Mouse (Mus musculus) urinary bladder, adult 2 months (tissue): ENCODE results near the gene Gm11983. TPM values are rescaled to one million over a fixed set of nuclear protein-coding genes. Genes with fewer than 3 reads are reported as not detected.
"Not testable (repeated sequence)": the region's sequence is repeated elsewhere in the genome, so short reads cannot be mapped to it uniquely, and the experiment has no call there.

Source experiments
- DNase-seq: peaks from one replicate; pipeline ENCODE4 v3.0.0; 2022; ENCODE audit warnings: low spot score
- polyA plus RNA-seq: library from polyadenylated mRNA; depleted of rRNA; stranded (reverse); fragments of >200 nt; gene quantifications from 2 replicates; pipeline ENCODE4 v1.2.3, GENCODE M21; 2012; rRNA removed

Gene Gm11983
- polyA plus RNA-seq = not detected in 2 replicates

DNA sequence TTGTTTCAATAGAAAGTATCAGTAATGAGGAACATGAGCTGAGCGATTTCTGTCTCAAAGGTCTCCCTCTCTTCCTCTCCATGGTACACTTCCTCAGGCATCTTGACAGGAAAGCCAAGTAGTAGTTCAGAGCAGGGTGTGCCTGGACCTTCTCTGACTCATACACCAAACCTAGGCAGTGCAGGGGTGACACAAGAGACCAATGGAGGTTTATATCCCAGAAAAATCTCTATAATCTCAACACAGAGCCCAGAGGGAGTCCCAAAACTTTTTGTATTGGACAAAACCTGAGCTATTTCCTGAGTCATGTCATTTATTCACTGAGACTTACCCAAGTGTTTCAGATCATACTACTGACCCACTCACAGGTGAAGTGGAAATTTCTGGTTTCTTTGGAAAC lies at the start of gene Gm11983:
Gm11983 (minus strand) TSS at position 101 of the 400 bp plus-strand sequence.
- DNase-seq = no peak

DNA sequence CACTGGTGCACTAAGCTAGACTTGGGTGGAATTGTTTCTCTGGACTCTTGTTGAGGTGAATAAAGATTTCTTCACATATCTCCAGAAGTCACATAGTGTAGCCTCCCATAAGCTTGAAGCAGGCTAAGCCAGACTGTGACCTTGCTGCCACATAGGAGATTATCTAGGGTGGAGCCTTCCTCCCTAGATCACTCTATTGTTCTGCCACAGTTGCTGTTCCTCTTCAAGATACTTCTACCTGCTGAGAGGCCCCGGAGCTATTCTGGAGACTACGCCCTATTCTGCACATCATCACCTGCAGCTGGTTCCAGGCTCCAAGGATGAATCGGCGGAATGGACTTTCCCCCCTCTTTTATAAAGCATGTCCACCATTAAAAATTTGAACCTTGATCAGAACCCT lies 45.6 kb upstream of the Gm11983 start:
- DNase-seq = not testable (repeated sequence)

DNA sequence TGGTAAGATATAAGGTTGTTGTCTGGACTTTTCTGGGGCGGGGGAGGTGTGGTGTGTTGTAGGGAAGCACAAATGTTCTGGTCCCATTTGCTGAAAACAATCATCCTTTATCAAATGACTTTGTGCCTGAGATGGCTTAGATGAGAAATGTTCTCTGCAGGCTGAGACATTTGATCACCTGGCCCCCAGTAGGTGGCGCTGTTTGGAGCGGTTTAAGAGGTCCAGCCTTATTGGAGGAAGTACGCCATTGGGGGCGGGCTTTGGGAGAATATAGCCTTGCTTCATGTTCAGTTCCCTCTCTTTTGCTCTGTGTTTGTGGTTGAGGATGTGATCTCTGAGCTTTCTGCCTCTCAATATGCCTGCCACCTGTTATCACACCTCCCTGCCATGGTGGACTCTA lies 44.2 kb upstream of the Gm11983 start:
- DNase-seq = no peak

DNA sequence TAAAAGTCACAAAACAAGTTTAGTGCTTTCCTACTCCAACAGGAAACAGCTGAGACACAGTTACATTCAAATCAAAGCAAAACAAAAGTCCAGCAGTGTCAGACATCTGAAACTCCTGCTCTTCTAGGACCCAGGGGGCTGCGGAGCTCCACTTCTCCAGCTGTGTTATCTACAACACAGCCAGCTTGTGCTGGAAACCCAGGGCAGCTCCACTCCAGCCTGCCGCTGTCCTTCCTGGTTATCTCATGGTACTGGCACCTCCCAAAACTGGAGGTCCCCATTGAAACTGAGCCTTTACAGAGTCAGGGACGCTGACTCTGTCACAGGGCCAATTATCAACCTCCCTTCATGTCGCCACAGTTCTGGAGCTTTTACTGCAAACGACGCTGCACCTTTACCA lies 40.3 kb upstream of the Gm11983 start:
- DNase-seq = no peak

DNA sequence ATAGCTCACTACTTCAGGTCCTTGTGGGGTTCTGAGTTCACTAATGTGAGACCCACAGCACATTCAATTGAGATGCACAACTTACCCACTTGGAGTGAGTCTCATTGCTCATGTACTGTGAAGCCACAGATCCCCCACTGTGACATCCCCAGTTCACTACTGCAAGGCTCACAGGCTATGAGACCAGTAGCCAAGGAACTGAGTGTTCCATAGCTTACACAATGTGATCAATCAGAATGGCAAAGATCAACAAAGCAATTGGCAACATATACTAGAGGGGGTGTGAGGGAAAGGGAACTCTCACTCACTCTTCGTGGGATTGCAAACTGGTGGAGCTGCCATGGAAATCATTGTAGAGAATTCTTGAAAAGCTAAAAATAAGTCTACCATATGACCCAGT lies 33.5 kb upstream of the Gm11983 start:
- DNase-seq = no peak

DNA sequence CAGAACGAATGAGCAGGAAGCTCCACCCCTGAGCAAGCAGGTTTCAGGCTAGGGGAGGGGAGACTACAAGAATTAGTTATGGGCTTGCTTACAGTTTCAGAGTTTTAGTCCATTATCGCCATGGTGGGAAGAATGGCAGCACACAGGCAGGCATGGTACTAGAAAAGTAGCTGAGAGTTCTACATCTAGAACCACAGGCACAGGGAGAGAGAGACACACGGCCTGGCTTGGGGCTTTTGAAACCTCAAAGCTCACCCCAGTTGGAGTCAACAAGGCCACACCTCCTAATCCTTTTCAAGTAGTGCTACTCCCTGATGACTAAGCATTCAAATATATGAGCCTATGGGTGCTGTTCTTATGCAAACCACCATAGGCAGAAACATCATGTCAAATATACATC lies 28.1 kb upstream of the Gm11983 start:
- no peak for DNase-seq

DNA sequence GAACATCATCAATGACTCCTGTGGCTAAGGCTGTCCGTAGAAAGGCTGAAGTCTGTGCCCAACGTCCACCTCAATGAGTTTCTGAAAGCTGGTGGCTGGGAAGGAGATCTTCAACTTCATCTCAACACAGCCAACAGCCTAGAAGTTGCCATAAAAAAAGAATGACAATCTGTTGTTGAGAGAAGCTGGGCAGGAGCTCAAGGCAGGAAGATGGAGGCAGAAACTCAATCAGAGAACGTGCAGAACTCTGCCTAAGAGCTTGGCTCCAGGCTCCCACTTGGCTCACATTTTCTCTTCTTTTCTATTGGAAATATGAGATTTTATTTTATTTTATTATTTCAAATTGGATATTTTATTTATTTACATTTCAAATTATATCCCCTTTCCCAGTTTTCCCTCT lies 24.7 kb upstream of the Gm11983 start:
- no peak for DNase-seq

DNA sequence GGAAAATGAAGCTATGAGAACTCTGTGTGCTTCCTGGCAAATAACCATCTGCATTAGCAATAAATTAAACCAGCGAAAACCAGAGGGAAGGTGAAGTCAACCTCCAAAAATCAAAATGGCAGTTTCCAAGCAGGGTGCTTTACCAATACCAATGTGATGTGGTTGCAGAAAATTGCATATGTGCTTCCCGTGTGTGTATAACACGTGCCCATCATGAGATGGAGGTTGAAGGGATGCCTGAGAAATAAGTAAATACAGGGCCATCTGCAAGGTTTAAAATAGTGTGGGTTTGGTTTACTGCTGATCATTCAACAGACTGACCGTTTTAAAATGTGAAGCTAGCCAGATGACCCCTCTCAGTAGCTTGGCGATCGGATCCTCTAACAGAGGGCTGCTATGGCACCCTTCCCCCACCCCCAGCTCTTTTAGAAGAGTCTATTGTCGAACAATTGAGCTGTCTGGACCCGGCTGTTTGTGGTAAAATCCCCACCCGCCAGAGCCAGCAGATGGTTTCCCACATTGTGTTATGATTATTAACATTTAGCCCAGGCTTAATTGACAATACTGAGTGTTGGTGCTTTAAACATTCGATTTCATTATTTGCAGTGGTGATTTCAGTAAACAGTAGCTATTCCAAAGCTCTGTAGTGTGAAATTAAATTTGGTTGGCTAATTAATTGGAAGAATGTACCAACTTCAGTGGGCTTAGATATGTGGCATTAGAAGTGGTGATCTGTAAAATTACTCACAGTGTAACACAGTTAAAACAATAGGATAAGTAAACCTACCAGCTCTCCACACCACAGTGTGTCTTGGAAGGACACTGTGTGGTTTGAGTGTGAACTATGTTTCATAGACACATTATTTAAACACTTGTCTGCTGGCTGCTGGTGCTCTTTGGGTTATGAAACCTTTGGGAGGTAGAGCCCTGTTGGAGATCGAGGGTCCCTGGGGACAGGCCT lies 22.7 kb upstream of the Gm11983 start:
- DNase-seq = no peak

DNA sequence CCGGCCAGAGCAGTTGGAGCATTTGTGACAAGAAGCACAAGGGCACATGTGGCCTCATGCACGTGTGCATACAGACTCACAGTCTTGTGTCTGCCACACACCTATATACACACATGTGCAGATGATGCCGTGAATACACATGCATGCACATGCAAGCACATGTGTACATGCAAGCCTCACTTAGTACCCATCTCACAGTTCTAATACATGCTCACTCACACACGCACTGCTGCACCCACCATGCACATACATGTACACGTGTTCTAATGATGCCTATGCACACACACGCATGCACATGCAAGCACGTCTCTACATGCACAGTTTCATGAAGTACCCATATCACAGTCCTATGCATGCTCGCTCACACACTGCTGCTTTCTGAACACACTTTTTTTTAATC lies 21.6 kb upstream of the Gm11983 start:
- no peak for DNase-seq

DNA sequence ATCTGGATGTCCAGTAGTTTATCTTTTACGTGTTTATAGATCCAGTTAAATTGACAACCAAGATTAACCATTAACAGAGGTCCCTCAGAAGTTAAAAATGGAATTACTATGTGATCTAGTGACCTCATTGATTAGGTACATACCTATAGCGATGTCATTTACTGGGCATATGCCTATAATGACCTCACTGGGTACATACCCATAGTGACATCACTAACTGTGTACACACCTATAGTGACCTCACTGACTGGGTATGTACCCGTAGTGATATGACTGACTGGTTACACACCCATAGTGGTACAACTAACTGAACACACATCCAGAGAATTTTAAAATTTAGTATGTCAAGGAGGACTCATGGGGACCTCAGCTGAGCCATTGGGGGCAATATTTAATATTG lies 18.5 kb upstream of the Gm11983 start:
- no peak for DNase-seq

DNA sequence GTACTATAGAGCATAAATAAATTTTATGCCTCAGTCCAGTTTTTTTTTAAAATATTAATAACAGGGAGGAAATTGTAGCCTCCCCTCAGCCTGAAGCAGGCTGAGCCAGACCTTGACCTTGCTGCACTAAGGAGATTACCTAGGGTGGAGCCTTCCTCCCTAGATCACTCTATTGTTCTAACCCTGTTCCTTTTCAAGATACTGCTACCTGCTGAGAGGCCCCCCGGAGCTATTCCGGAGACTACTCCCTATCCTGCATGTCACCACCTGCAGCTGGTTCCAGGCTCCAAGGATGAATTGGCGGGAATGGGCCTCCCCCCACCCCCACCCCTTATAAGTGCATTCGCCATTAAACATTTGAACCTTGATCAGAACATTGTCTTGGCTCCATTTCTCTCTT lies 15.9 kb upstream of the Gm11983 start:
- not testable (repeated sequence) for DNase-seq

DNA sequence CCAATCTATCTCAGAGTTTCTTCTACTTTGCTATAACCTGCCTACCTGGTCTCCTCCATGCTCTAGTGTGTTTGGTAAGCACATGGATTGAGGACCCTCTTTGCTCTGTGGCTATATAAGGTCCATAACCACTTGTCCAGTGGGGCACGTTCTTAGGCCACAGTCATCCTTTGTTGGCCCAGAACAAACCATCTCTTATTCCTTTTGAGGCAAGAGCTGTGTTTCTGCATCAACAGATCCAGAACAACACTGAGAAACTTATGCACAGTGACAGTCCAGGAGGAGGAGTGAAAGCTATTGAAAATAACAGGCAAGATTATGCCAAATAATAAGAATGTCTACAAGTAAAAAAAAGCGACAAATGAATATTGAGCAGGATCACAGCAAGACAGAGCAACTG lies 6.4 kb upstream of the Gm11983 start:
- DNase-seq = no peak

DNA sequence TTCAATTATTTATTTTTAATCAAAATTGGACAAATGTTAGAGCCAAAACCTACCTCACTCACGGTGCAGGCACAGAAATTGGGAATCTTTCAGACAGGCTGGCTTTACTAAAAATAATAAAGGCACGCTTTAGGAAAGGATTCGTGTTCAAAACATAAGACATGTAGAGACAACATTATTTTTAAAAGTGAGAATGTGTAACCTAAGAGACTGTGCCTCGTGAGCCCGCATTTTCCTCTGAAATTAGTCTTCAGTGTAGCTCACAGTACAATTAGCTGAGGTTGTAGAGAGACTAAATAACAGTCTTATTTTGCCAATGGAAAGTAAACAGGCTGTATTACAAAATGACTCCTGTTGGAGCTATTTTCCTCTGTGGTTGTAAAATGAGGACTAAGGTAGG lies 4.7 kb upstream of the Gm11983 start:
- no peak for DNase-seq

DNA sequence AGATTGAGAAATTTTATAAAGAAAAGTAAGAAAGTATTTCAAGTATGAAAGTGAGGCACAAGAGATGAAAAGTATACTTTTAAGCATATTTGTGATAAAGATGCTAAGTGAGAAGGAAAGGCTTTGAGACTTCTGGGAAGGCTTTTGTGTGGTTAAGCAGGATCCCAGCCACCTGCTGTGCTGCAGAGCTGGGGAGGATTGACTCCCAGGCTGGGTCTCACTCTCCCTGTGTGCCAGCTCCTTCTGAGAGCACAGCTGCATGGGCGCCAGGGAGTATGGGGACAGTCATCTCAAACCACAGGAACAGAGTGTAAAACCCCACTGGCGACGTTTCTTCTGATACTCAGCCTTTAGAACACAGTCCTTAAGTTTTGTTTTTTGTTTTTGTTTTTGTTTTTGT lies 3.3 kb upstream of the Gm11983 start:
- no peak for DNase-seq

DNA sequence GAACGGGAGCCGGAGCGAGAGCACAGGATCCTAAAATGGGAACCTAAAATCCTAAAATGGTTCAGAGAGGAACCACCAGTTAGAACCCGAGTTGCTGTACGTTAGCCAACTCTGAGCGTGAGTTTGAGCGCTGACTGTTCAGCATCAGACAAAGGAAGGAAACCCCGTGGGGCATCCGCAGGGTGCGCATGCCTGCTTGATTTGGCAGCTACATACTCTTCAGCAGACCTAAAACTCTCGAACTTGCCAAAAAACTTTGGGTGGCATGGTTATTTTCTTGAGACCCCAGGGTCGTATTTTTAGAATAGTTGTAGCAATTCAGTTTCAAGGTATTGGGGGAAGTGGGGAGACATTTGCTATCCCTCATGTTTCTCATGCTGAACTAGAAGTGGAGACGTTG lies 2.8 kb downstream of the Gm11983 start:
- no peak for DNase-seq

DNA sequence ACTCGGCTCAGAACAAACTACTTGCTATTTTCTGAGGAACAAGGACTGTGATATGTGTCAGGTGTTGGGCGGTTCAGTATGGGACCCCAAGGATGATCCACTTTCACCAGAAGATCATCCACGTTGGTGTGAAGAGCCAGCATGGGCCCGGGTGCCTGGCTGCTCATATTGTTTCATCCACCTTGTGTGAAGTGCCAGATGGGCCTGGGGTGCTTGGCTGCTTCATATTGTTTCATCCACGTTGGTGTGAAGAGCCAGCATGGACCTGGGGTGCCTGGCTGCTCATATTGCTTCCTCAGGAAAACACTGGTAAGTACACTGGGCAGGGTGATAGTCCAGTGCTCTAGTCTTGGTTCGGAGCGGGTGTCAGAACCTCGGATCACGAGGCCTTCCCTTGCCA lies 3.7 kb downstream of the Gm11983 start:
- no peak for DNase-seq

DNA sequence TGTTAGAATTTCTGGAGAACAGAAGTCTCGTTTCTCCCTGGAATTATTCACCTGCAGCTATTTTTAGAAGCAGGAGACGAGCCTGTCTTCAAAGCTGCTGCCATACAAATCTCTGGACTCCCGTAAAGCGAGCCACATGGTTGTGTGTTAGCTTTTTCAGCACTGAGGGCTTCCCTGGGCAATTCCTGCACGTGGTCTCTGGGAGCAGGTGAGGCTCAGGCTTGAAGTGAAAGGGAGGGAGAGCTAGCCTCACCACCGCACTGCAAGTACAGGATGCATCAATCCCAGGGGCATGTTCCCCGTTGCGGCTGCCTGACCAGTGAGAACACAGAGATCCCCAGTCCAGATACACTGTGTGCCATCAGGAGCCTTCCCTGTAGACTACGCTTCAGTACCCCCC lies 5.5 kb downstream of the Gm11983 start:
- no peak for DNase-seq

DNA sequence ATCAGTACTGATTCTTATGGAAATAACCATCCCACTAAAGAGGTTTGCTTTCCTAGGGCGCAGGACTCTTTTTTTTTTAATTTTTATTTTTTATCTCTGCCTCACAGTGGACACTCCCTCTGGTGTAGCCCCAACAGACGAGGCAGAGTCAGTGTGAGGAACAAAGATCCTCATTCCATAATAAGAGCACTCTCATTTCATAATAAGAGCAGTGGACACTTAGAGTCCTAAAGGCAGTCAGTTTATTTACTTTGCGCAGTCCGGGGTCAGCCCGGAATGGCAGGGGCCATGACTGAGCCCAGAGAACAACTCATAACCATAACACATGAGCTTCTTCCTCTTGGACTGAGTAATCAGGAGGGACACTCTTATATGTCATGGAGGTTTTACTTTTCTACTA lies 9.3 kb downstream of the Gm11983 start:
- DNase-seq = no peak

DNA sequence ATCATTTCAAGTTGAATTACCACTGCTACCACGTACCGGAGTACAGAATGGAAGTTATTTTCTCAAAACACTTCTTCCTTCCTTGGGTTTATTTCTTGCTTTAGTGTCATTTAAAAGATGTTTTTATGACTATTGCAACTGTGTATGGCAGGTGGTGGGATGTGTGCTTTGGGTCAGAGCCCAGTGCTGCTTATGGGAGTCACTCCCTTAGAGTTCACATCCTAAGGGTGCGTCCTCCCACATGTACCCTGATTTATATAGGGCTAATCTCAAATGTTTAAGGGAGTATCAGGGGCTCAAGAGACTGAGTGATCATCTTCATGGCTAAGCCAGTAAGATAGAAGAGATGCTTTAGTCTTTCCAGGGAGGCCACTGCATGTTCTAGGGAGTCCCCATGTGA lies 11.3 kb downstream of the Gm11983 start:
- DNase-seq = no peak

DNA sequence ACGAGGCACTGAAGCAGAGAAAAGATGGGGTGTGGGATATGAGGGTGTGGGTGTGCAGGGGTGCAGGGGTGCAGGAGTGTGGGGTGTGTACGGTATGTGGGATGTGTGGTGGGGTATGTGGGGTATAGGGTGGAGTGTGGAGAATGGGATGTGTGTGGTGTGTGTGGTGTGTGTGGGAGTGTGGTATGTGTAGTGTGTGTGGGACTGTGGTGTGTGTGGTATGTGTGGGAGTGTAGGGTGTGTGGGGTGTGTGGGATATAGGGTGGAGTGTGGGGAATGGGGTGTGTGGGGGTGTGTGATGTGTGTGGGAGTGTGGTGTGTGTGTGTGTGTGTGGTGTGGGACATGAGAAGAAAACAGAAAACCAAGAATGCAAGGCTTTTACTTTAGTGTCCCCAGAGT lies 14.3 kb downstream of the Gm11983 start:
- no peak for DNase-seq

DNA sequence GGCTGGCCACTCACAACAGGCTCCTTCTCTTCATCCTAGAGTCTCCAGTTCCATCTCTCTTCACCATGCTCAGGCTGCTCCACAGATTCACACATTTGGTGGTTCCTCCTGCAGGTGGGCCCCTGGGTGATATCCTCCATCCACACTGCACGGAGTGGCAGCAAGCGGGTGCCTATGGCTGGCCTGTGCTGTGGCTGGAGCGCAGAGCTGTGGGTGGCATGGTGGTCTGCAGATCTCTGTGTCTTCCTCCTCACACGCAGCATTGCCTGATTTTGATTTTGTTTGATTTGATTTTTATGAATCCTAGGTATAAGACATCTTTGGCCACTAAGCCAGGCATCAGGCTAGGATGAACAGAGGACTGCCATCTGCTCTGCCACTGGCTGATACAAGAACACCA lies 23.0 kb downstream of the Gm11983 start:
- no peak for DNase-seq

DNA sequence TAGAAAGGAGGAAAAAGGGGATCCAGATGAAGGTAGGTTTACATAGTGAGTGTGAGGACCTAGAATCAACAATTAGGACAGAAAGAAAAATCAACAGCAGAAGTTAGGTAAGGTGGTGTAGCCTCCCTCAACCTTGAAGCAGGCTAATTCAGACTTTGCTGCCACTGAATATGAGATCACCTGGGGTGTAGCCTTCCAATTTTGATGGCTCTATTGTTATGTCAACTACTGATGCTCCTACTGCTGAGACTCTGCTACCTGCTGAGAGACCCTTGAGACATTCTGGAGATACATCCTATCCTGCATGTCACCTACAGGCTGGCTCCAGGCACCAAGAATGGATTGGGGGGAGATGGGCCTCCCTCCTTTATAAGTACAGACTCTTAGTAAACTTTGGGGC lies 34.6 kb downstream of the Gm11983 start:
- DNase-seq = not testable (repeated sequence)

DNA sequence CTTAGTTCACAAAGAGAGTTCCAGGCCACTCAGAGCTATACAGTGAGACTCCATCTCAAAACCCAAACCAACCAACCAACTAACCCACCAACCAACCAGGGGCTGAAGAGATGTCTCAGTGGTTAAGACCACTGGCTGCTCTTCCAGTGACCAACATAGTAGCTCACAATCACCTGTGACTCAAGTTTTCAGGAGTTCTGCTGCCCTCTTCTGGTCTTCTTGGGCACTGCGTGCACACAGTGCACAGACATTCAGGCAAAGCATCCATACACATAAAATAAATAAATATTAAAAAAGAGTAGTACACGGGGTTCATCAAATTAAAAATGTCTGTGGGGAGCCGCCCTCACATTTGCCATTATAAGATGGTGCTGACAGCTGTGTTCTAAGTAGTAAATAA lies 46.8 kb downstream of the Gm11983 start:
- no peak for DNase-seq
